Mouse (Mus musculus): Measurements from ENCODE around the gene Nf1.
"Not testable (repeated sequence)": the region's sequence is repeated elsewhere in the genome, so short reads cannot be mapped to it uniquely, and the experiment has no call there.

The Nf1 gene

GRCm38 (mm10) chr11:79339234-79339807 lies at the start of gene Nf1:
Gene Nf1 (plus strand): TSS chr11:79339693.
- DNase-seq: peak; percentile 97

- DNase-seq: peak; percentile 75
Observed at GRCm38 (mm10) chr11:79290473-79290872, 49.0 kb upstream of the Nf1 start.

GRCm38 (mm10) chr11:79291651-79292050 lies 47.8 kb upstream of the Nf1 start:
- peak; percentile 20 for DNase-seq

- peak; percentile 67 for DNase-seq
Observed at GRCm38 (mm10) chr11:79292130-79292529, 47.4 kb upstream of the Nf1 start.

- no peak for DNase-seq
Observed at GRCm38 (mm10) chr11:79293025-79293424, 46.5 kb upstream of the Nf1 start.

GRCm38 (mm10) chr11:79293971-79294370 lies 45.5 kb upstream of the Nf1 start:
- DNase-seq: peak; percentile 40

GRCm38 (mm10) chr11:79296167-79296566 lies 43.3 kb upstream of the Nf1 start:
- peak; percentile 74 for DNase-seq

GRCm38 (mm10) chr11:79296856-79297491 lies 42.5 kb upstream of the Nf1 start, which contains the start of gene Gm9964:
Gene Gm9964 (minus strand): TSS chr11:79296906.
- no peak for DNase-seq

- no peak for DNase-seq
Observed at GRCm38 (mm10) chr11:79299719-79300431, 39.6 kb upstream of the Nf1 start.

GRCm38 (mm10) chr11:79303109-79303508 lies 36.4 kb upstream of the Nf1 start:
- DNase-seq: no peak

GRCm38 (mm10) chr11:79304245-79304644 lies 35.2 kb upstream of the Nf1 start:
- not testable (repeated sequence) for DNase-seq

GRCm38 (mm10) chr11:79305697-79306340 lies 33.7 kb upstream of the Nf1 start:
- DNase-seq: peak; percentile 35

GRCm38 (mm10) chr11:79306510-79306909 lies 33.0 kb upstream of the Nf1 start:
- peak; percentile 45 for DNase-seq

- DNase-seq: peak; percentile 56
Observed at GRCm38 (mm10) chr11:79306996-79307395, 32.5 kb upstream of the Nf1 start.

- peak; percentile 31 for DNase-seq
Observed at GRCm38 (mm10) chr11:79307560-79308200, 31.8 kb upstream of the Nf1 start.

GRCm38 (mm10) chr11:79310467-79310866 lies 29.0 kb upstream of the Nf1 start:
- no peak for DNase-seq

- no peak for DNase-seq
Observed at GRCm38 (mm10) chr11:79316807-79317345, 22.6 kb upstream of the Nf1 start.

- DNase-seq: no peak
Observed at GRCm38 (mm10) chr11:79319807-79320206, 19.7 kb upstream of the Nf1 start.

GRCm38 (mm10) chr11:79323985-79324685 lies 15.4 kb upstream of the Nf1 start:
- peak; percentile 36 for DNase-seq

- DNase-seq: peak; percentile 43
Observed at GRCm38 (mm10) chr11:79325663-79326062, 13.8 kb upstream of the Nf1 start.

- no peak for DNase-seq
Observed at GRCm38 (mm10) chr11:79327106-79327505, 12.4 kb upstream of the Nf1 start.

GRCm38 (mm10) chr11:79328060-79328459 lies 11.4 kb upstream of the Nf1 start:
- DNase-seq: no peak
